Mouse (Mus musculus) ovary, adult 10 weeks (tissue): ENCODE measurements around the gene Sox9. TPM values are rescaled to one million over a fixed set of nuclear protein-coding genes. Genes with fewer than 3 reads are reported as not detected.

ENCODE experiments used
- polyA plus RNA-seq: library from polyadenylated mRNA; stranded (reverse); fragments of 350-450 nt; fragmentation: Illumina TruSeq; extraction: RNeasy Lipid Tissue Mini Kit (QIAGEN cat#74804); gene quantifications from one replicate; pipeline ENCODE4 v1.2.3, GENCODE M21; 2014

Gene Sox9
- 7.4 TPM for polyA plus RNA-seq

GRCm38 (mm10) chr11:112781994-112782356 is at the start of gene Sox9:
Sox9 (plus strand) TSS chr11:112782224.

